Mouse (Mus musculus): Measurements from ENCODE around the gene Col16a1.

The Col16a1 gene

DNA sequence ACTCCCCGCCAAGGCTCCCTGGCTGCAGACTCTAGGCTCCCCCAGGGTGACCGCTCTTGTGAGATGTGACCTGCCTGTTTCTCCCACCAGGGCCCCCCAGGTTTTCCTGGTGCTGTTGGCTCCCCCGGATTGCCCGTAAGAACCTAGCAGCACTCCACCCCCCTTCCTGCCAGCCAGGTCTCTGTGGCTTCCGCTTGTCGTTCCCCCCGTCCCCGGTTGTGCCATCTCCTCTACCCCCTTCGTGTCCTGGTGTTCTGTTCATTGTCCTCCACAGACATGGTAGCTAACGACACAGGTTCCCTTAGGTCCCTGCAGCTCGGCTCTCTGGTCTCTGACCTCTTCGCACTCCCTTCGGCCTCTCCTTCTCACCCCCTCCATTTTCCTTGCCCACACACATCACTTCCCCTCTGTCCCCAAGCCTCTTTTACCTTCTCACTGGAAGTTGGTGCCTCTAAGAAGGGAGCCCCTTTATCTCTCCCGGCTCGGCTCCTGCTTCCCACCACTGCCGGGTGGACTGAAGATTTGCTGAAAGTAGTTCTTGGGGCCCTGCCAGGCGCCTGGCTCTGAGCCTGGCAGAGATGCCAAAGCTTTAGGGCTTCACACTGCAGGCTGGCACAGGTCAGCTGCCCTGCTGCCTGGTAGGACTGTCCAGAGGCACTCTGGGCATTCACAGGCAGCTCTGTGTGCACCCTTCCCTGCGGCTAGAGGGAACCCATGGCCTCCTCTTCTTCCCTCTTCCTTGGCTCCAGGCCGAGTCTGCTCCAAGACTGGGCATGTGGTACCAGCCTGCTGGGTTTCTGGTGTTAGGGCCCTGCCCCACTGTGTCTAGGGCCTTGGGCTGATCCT, 33.9 kb downstream of the Col16a1 start:
- in situ Hi-C loops (cut with MboI; ENCODE audit: low sequenced_read_pairs) = loop anchor here (25.0 kb wide), 1 partner anchor 369 kb away; no protein-coding TSS in a partner anchor

GRCm38 (mm10) chr4:130082211-130082610, 34.6 kb downstream of the Col16a1 start:
- in situ Hi-C loops (cut with MboI; ENCODE audit: low sequenced_read_pairs) = loop anchor here (25.0 kb wide), 1 partner anchor 370 kb away; no protein-coding TSS in a partner anchor

DNA sequence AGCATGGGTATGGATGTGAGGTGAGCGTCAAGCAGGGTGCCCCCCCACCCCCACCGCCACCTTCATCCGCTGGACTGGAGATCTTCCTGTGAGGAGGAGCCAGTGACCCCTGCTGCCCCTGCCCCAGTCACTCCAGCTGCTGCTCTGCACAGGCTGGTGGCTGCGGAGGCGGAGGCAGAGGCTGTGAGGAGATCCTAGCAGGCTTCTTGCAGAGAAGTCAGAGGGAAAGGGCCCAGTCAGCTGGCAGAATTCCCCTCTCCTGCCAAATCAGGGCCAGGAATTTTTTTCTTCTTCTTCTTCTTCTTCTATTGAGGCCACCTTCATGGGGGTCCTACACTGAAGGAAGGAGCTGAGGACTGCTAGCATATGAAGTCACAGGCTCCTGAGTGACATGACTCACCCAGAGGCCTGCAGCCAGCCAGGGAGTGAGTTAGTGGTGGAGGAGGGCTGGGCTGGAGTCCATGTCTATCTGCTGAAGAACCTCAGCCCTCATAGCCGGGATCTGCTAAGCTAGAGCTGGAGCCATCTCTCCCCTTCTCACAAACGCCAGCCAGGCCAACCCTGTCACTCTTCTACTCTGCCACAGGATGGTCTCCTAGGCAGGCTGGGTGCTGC, 36.8 kb downstream of the Col16a1 start:
- in situ Hi-C loops (cut with MboI; ENCODE audit: low sequenced_read_pairs) = loop anchor here (25.0 kb wide), 1 partner anchor 372 kb away; no protein-coding TSS in a partner anchor

DNA sequence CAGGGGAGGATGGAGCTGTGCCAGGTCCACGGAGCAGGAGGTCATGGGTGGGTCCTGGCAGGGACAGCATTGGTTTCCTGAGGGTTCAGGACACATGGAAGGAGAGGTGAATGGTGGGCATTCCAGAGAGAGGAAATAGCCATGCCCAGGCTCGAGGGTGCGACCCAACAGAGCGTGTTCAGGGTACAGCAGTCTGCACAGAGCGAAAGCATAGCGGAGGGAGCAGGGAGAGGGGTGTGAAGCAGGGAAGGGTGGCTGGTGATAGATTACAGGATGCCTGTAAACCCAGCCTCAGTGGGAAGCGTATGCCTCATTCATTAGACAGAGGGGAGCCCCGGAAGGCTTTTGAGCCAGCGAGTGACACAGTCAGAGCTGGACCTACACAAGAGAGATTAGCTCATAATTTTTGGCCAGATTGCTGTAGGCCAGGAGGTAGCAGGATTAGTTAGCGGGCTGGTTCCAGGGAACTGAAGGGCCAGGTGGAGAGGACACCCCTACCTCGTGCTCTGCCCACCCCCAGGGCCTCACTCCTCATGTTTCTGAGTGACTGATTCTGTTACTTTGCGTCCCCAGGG, 37.7 kb downstream of the Col16a1 start:
- in situ Hi-C loops (cut with MboI; ENCODE audit: low sequenced_read_pairs) = loop anchor here (25.0 kb wide), 1 partner anchor 373 kb away; no protein-coding TSS in a partner anchor

GRCm38 (mm10) chr4:130087293-130087692, 39.7 kb downstream of the Col16a1 start:
- in situ Hi-C loops (cut with MboI; ENCODE audit: low sequenced_read_pairs) = loop anchor here (25.0 kb wide), 1 partner anchor 375 kb away; no protein-coding TSS in a partner anchor

GRCm38 (mm10) chr4:130095137-130095536, 47.5 kb downstream of the Col16a1 start:
- in situ Hi-C loops (cut with MboI; ENCODE audit: low sequenced_read_pairs) = loop anchor here (10.0 to 25.0 kb wide), 2 partner anchors 130 to 383 kb away; no protein-coding TSS in a partner anchor

- in situ Hi-C loops (cut with MboI; ENCODE audit: low sequenced_read_pairs) = no loop called here
These were observed 53.5 kb downstream of the Col16a1 start for GRCm38 (mm10) chr4:130101183-130101582.

GRCm38 (mm10) chr4:130102111-130102651, 54.5 kb downstream of the Col16a1 start, which contains the start of gene Pef1:
TSS of gene Pef1 (plus strand) at chr4:130102558.
- in situ Hi-C loops (cut with MboI; ENCODE audit: low sequenced_read_pairs) = no loop called here

DNA sequence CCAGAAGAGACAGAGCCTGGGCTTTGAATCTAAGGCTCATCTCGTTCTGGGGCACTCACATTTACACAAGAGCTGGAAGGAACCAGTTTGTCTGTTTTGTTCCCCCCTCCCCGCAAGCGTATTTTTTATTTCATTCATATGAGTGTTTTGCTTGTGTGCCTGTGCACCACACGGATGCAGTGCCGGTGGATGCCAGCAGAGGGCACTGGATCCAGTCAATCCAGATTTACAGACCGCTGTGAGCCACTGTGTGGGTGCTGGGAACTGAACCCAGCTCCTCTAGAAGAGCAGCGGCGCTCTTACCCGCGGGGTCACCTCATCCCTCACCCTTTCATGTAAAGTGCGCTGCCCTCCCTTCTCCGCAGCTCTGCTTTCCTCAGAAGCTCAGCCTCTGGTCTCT, 56.0 kb downstream of the Col16a1 start:
- in situ Hi-C loops (cut with MboI; ENCODE audit: low sequenced_read_pairs) = no loop called here

DNA sequence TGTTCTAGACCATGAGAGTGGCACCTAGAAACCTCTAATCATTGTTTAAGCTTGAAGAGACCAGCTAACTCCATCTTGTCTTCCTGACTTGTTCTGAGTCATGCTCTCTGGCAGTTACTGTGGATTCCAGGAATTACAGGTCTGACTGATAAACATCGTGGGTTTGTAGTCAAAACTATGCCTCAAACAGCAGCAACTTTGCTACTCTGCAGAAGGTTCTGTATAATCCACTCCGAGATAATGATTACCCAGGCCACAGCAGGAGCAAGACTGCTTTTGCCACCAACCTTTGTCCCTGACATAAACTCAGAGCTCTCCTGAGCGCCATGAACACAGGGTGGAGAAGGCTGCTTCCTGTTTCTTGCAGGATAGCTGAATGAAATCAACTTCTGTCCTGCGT, 56.9 kb downstream of the Col16a1 start:
- in situ Hi-C loops (cut with MboI; ENCODE audit: low sequenced_read_pairs) = no loop called here

DNA sequence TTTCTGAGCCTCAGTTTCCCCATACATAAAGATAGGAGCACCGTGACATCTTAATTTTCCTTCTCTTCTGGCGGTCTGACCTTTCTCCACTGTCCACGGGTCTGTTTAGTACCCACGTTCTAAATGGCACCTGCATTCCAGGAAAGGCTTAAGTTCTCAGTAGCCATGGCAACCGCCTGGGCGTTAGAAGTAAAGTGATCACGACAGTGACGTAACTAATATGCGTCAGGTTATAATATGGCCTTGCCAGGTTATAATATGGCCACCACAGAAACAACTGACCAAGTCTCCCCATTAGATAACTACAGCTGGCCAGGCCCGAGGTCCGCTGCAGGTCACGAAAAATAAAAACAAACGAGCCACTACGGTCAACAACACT, 59.4 kb downstream of the Col16a1 start:
- in situ Hi-C loops (cut with MboI; ENCODE audit: low sequenced_read_pairs) = no loop called here

DNA sequence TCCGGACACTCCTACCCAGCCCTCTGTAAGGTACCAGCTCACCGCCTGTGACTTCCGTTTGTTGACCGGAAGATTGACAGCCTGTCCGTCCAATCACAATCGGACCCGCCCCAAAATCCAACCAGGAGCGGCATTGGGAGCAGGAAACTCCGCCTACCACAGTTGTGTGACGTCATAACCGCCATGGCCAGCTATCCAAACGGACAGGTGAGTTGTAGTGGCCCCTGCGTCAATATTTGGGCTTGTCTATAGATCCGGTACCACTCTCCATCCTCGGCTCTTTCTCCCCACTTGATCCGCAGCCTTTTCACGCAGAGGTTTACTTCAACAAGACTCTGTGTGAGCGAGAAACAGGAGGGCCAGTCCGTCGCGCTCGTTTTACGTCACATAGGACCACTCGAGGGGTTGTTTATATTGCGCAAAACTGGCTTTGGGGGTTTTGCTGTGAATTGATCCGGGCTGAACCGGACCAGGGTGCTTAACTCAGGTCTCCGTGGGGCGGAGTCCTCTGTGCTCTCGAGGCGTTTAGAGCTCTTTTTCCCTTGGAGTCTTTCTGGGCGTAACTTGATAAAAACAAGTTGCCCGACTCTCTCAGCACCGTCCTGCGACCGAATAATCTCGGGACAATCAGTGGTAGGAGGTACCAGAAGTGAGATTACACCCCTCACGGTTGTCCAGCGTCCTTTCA, 59.9 kb downstream of the Col16a1 start:
- in situ Hi-C loops (cut with MboI; ENCODE audit: low sequenced_read_pairs) = no loop called here

DNA sequence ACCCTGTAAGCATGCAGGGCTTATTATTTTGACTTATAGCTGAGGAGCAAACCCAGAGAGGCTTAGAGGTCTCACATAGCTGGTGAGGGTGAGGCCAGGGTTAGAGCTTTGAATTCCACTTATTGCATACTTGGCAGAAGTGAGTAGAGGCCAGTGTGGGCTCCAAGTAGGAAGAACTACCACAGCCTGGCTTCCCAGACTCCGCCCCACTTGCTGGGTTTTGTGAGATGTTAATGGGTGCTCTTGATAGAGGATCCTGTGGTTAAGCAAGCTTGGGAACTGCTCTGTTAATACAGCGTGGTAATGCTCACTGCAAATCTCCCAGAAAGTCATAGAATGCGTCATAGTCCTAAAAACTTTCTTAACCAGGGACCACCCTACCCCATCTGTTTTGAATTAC, 61.3 kb downstream of the Col16a1 start:
- in situ Hi-C loops (cut with MboI; ENCODE audit: low sequenced_read_pairs) = no loop called here

DNA sequence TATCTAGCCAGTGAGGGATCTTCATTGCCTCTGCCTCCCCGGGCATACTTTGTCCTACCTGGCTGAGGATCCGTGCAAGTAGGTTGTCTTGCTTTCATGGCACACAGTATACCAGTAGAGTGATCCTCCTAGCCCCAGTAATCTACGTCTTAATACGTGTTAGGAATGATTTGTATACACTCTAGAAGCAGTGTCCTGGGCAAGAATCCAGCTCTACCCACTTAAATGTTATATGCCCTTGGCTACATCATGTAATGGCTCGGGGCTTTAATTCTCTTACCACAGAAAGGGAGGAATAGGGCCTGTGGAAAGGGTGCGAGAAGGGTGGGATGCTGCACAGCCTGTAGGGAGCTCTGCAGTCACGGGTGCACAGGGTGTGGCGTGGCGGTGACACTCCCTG, 62.0 kb downstream of the Col16a1 start:
- in situ Hi-C loops (cut with MboI; ENCODE audit: low sequenced_read_pairs) = no loop called here

DNA sequence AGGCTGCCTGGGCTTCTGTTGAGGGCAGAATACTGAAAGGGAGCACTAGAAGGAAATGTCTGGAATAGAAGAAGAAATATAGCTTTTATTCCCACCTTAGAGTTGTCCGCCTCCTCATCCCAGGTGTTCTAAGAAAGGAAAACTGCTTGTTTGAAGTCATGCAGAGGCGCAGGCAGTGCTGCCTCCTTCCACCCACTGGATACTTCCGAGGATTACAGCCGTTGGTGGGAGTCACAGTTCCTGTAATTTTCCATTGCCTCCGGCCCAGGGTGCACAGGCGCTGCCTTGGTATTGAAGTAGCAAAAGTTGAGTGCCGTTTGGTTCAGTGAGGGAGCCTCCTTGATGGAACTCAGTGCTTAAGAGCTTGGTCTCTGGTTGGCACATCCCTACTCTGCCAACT, 62.5 kb downstream of the Col16a1 start:
- in situ Hi-C loops (cut with MboI; ENCODE audit: low sequenced_read_pairs) = no loop called here

GRCm38 (mm10) chr4:130112299-130112698, 64.7 kb downstream of the Col16a1 start:
- in situ Hi-C loops (cut with MboI; ENCODE audit: low sequenced_read_pairs) = no loop called here

- in situ Hi-C loops (cut with MboI; ENCODE audit: low sequenced_read_pairs) = no loop called here
These were observed 65.1 kb downstream of the Col16a1 start for GRCm38 (mm10) chr4:130112732-130113131.

DNA sequence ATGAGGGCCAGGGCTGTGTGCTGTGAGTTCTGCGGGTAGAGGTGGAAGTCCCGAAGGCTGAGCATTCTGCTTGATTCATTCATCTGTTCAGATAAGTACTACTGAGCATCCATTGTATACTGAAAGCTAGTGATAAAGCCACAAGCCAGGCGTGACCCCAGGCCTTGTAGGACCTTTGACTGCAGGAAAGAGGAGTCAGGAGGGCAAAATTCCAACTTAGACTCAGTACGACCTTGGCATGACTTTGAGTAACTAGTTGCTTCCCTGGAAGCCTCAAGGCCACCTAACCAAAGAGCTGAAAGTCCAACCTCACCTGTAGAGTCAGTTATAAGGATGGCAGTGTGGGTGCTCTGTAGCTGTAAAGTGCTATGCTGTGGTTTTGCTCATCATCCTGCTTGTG, 73.1 kb downstream of the Col16a1 start:
- in situ Hi-C loops (cut with MboI; ENCODE audit: low sequenced_read_pairs) = no loop called here

- in situ Hi-C loops (cut with MboI; ENCODE audit: low sequenced_read_pairs) = no loop called here
These were observed 73.9 kb downstream of the Col16a1 start for GRCm38 (mm10) chr4:130121560-130121959.

DNA sequence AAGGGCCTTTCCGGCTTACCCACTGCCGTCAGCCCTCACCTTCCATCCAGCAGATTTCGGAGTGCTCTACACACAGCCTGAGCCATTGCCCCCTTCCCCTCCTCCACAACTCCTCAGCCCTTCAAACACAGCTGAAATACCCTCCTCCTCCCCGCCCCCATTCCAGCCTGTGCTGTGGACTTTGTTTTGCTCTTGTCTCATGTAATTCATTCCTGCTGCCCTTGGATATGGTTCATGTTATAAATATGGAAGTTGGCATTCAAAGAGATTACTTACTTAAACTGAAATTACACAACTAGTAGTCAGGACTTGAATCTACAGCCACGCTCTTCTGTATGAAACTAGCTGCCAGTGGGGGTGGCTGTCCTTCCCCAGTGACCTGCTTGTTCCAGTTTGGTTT, 75.4 kb downstream of the Col16a1 start:
- in situ Hi-C loops (cut with MboI; ENCODE audit: low sequenced_read_pairs) = no loop called here

GRCm38 (mm10) chr4:130124110-130124509, 76.5 kb downstream of the Col16a1 start:
- in situ Hi-C loops (cut with MboI; ENCODE audit: low sequenced_read_pairs) = no loop called here
